Mouse (Mus musculus) heart, postnatal 25 days (tissue): ENCODE data around the gene Fam89a. TPM values are rescaled to one million over a fixed set of nuclear protein-coding genes. Genes with fewer than 3 reads are reported as not detected.

Experiments
- DNase-seq: peaks from one replicate; pipeline ENCODE4 v3.0.0; 2022; ENCODE audit warnings: low spot score
- intact Hi-C: fragments of 180-260 bp; cut with DNase I; formaldehyde crosslinking; loops from one replicate; pipeline ENCODE4 v1.15.1; 2025
- total RNA-seq, 2 experiments: library from RNA; stranded (reverse); gene quantifications; 2 replicates each; pipeline ENCODE4 v1.2.3; 2021

The Fam89a gene
- total RNA-seq, 2 experiments from 2014 or later = 0.78 to 1.2 TPM

- intact Hi-C loops = no loop called here
- no peak for DNase-seq
Measured at GRCm38 (mm10) chr8:124695424-124696100, 56.1 kb downstream of the Fam89a start.

GRCm38 (mm10) chr8:124691706-124692105 lies 59.9 kb downstream of the Fam89a start:
- intact Hi-C loops = no loop called here

More at GRCm38 (mm10) chr8:124691706-124692105, 59.9 kb downstream of the Fam89a start:
- DNase-seq = no peak

Other genes starting within 250 kb of the Fam89a start
- gene Cog2, start 231.1 kb downstream of the Fam89a start, total RNA-seq = 10 to 100 TPM; 21.3 to 21.6 TPM
- 1 to 10 TPM; 7.4 to 9.4 TPM for gene Agt, start 182.1 kb downstream of the Fam89a start, total RNA-seq
- not detected for gene Capn9, start 175.7 kb downstream of the Fam89a start, total RNA-seq
- gene 2310022B05Rik, start 88.5 kb downstream of the Fam89a start, total RNA-seq = 10 to 100 TPM; 71.7 to 83.3 TPM
- gene Ttc13, start 29.8 kb downstream of the Fam89a start, total RNA-seq = 10 to 100 TPM; 14.9 to 17.6 TPM
- gene Arv1, start 29.7 kb downstream of the Fam89a start, total RNA-seq = 1 to 10 TPM; 4.4 to 5.0 TPM
- under 1 TPM; 0.53 to 0.73 TPM for gene Trim67, start 41.3 kb upstream of the Fam89a start, total RNA-seq
- 100 to 1,000 TPM; 168 to 181 TPM for gene Gnpat, start 111.2 kb upstream of the Fam89a start, total RNA-seq
- gene 2810004N23Rik, start 111.3 kb upstream of the Fam89a start, total RNA-seq = 10 to 100 TPM; 39.7 to 45.5 TPM
- gene Exoc8, start 145.9 kb upstream of the Fam89a start, total RNA-seq = 10 to 100 TPM; 18.9 to 19.2 TPM
- gene Sprtn, start 146.1 kb upstream of the Fam89a start, total RNA-seq = 10 to 100 TPM in 1 of 2 experiments, 1 to 10 TPM in 1; 9.5 to 12.2 TPM
- 100 to 1,000 TPM; 272 to 278 TPM for gene Egln1, start 197.5 kb upstream of the Fam89a start, total RNA-seq